Mouse (Mus musculus) kidney, adult 2 months (tissue): Measurements from ENCODE around the gene Psg17.

ENCODE experiments used
- CTCF ChIP-seq: fragments of 200-500 bp; conservative IDR thresholded peaks from 2 replicates; pipeline ENCODE4 v1.5.1; 2011; ENCODE audit warnings: low read depth, mild to moderate bottlenecking, control low read depth, low read length, moderate library complexity, mixed read lengths; ENCODE audit not compliant: insufficient read depth, insufficient read length
- POLR2A ChIP-seq: fragments of 200-500 bp; IDR thresholded peaks from one replicate; pipeline ENCODE4 v1.6.1; 2011; ENCODE audit warnings: low read depth, low read length, control low read depth

DNA sequence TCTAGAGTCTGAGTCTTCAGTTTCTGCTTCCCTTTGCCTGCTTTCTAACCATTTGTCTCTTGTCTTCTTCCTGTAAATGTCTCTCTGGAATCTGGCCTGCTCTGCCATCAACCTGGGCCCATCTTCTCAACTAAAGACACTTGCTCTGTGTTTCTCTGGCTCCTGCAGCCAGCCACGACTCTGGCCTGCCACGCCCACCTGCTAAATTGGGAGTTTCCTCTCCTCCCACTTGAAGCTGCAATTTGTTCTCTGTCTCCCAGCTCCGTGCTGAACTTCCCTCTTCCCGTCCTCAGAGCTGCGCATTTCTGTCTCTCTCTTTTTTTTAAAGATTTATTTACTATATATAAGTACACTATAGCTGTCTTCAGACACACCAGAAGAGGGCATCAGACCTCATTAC is 23.4 kb upstream of the Psg17 start:
- TF ChIP-seq POLR2A (no peak), CTCF (no peak)
